Mouse (Mus musculus) heart, embryonic 10.5 days (tissue): ENCODE results near the gene Rere. TPM values are rescaled to one million over a fixed set of nuclear protein-coding genes. Genes with fewer than 3 reads are reported as not detected.
"Not testable (repeated sequence)": the region's sequence is repeated elsewhere in the genome, so short reads cannot be mapped to it uniquely, and the experiment has no call there.

Experiments used
- DNase-seq: peaks from one replicate; pipeline ENCODE4 v3.0.0-alpha.2; 2017; ENCODE audit warnings: low spot score
- H3K27ac ChIP-seq: fragments of 300-500 bp; sonication (generic); 2 replicates; pipeline ENCODE4 v1.5.1; 2016; ENCODE audit warnings: mild to moderate bottlenecking
- H3K27me3 ChIP-seq: fragments of 300-500 bp; sonication (generic); 2 replicates; pipeline ENCODE4 v1.6.1; 2016; ENCODE audit warnings: mild to moderate bottlenecking; ENCODE audit not compliant: poor library complexity, insufficient read depth, severe bottlenecking
- H3K36me3 ChIP-seq: fragments of 300-500 bp; sonication (generic); 2 replicates; pipeline ENCODE4 v1.6.1; 2016; ENCODE audit warnings: mild to moderate bottlenecking, moderate library complexity
- H3K4me1 ChIP-seq: fragments of 300-500 bp; sonication (generic); 2 replicates; pipeline ENCODE4 v1.6.1; 2016; ENCODE audit warnings: mild to moderate bottlenecking
- H3K4me3 ChIP-seq: fragments of 300-500 bp; sonication (generic); 2 replicates; pipeline ENCODE4 v1.5.1; 2016; ENCODE audit warnings: mild to moderate bottlenecking, moderate library complexity
- H3K9me3 ChIP-seq: fragments of 300-500 bp; sonication (generic); 2 replicates; pipeline ENCODE4 v1.6.1; 2016; ENCODE audit warnings: mild to moderate bottlenecking, moderate library complexity
- WGBS: fragments of 180-500 bp; shearing (Covaris S2); methylation state at CpG from one replicate; pipeline ENCODE4 v1.1.7; 2016; 5-methylcytosine and 5-hydroxymethylcytosine counted together
- polyA plus RNA-seq: library from polyadenylated mRNA; unstranded; fragments of >200 nt; fragmentation: Nextera tagmentation; extraction: Ambion mirVana; gene quantifications from 2 replicates; pipeline ENCODE4 v1.2.1, GENCODE M21; 2016

Gene Rere
- polyA plus RNA-seq, 1 experiment from 2014 or later = 31.6 TPM

DNA sequence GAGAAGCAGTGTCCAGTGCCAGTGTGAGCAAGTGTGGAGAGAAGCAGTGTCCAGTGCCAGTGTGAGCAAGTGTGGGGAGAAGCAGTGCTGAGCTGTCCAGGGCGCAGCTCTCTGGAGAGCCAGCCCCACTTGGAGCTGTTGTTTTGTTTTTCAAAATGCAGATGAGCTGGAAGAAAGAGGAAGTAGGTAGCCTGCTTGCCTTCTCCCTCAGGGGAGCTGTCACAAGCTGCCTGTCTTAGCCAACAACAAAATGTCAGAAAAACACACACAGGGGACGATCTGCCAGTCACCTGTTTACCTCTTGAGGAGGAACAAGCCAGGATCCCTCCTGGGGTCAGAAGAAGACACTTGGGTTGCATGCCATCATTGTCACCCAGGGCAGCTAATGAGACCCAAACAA is 204.7 kb downstream of the Rere start:
- Histone ChIP-seq H3K36me3 (0 out of 2 replicates have a peak, but pooled peaks cover 2% of the 10 kb centered on the region), H3K4me3 (no peak overlapping the region), H3K9me3 (no peaks in the 10 kb centered on the region), H3K27ac (no peak overlapping the region), H3K27me3 (no peaks in the 10 kb centered on the region), H3K4me1 (peaks cover 33% of the 10 kb centered on the region)
- no peak for DNase-seq
- 72% methylated on average over 2 of the region's 2 CpGs for WGBS

DNA sequence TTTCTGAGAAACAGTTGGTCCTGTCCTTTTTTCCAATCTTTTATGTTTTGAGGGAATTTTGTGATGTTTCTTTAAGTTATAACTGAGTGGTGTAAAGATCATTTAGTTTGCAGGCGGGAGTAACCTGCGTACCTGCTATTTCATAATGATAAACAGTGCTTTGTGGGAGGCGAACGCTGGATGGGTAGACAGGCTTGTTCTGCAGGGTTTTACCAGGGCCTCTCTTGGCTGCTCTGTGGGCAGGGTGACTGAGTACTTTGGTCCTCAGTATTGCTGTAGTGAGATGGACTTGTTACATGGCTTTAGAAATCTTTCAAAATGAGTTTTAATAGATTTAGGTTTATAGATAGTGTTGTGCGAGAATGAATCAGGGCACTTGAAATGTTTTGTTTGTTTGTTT is 205.7 kb downstream of the Rere start:
- Histone ChIP-seq H3K9me3 (no peaks in the 10 kb centered on the region), H3K4me1 (peaks cover 31% of the 10 kb centered on the region), H3K36me3 (0 out of 2 replicates have a peak, but pooled peaks cover 2% of the 10 kb centered on the region), H3K4me3 (no peak overlapping the region), H3K27me3 (no peaks in the 10 kb centered on the region), H3K27ac (no peak overlapping the region)
- DNase-seq = no peak
- WGBS = 75% methylated on average over 5 of the region's 5 CpGs

GRCm38 (mm10) chr4:150488096-150488748 is 206.8 kb downstream of the Rere start:
- no peaks in the 10 kb centered on the region for H3K9me3 ChIP-seq
- peak; percentile 92 for DNase-seq
- peaks cover 31% of the 10 kb centered on the region for H3K4me1 ChIP-seq
- no peaks in the 10 kb centered on the region for H3K27me3 ChIP-seq
- WGBS = 31% methylated on average over 12 of the region's 12 CpGs
- peak overlapping the region; percentile 50 for H3K4me3 ChIP-seq
- H3K36me3 ChIP-seq = no peaks in the 10 kb centered on the region; the same call in 1 of the 2 replicates
- peak overlapping the region; percentile 82 for H3K27ac ChIP-seq

DNA sequence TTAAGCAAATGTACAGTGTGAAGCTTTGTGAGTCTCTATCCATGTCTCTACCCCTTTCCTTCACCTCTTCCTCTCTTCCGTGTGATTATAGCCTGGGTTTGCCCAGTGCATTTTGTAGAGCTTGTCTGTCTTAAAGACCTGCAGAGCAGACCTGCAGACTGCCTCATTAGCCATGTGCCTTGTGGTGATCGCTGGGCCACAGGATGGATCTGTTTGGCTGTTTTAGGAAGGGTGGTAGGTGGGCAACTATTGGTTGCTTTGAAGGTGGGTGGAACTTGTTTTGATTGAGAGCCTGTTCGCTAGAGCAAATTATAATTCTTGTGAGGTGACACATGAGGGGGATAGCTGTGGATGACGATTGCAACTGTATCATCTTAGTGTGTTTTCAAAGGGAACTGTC is 207.3 kb downstream of the Rere start:
- DNase-seq = no peak
- Histone ChIP-seq H3K4me3 (peak overlapping the region; percentile 50), H3K27ac (peak overlapping the region; percentile 82), H3K4me1 (peaks cover 31% of the 10 kb centered on the region), H3K27me3 (no peaks in the 10 kb centered on the region), H3K9me3 (no peaks in the 10 kb centered on the region), H3K36me3 (no peaks in the 10 kb centered on the region; the same call in 1 of the 2 replicates)
- WGBS = 83% methylated on average over 4 of the region's 4 CpGs

GRCm38 (mm10) chr4:150490050-150490449 is 208.6 kb downstream of the Rere start:
- no peaks in the 10 kb centered on the region for H3K27me3 ChIP-seq
- no peak overlapping the region for H3K27ac ChIP-seq
- H3K9me3 ChIP-seq = no peaks in the 10 kb centered on the region
- no peaks in the 10 kb centered on the region; the same call in 1 of the 2 replicates for H3K36me3 ChIP-seq
- no peak for DNase-seq
- H3K4me1 ChIP-seq = peaks cover 40% of the 10 kb centered on the region
- H3K4me3 ChIP-seq = no peak overlapping the region
- 90% methylated on average over 6 of the region's 6 CpGs for WGBS

DNA sequence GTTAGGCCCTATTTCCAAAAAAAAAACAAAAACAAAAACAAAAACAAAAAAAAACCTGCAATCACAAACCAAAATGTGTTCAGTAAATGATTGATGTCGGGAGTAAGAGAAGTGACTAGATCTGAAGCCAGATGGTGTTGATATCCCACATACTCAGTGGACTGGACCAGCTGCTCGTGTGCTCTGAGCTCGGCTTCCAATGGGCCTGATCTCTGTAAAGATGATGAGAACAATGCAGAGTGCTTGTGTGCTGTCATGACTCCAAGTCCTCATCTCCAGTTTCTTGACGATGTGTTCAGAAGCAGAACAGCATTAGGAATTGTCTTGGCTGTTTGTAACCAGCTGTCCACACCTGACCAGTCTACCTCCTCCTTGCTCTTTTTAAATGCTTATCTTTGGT is 210.3 kb downstream of the Rere start:
- no peaks in the 10 kb centered on the region for H3K27me3 ChIP-seq
- no peak for DNase-seq
- H3K9me3 ChIP-seq = no peaks in the 10 kb centered on the region
- no peaks in the 10 kb centered on the region; the same call in 1 of the 2 replicates for H3K36me3 ChIP-seq
- WGBS = 88% methylated on average over 4 of the region's 4 CpGs
- H3K4me1 ChIP-seq = peaks cover 39% of the 10 kb centered on the region
- no peak overlapping the region for H3K4me3 ChIP-seq
- H3K27ac ChIP-seq = no peak overlapping the region

- Histone ChIP-seq H3K27me3 (no peaks in the 10 kb centered on the region), H3K9me3 (no peaks in the 10 kb centered on the region), H3K27ac (no peak overlapping the region), H3K4me3 (no peak overlapping the region), H3K36me3 (no peaks in the 10 kb centered on the region; the same call in 1 of the 2 replicates), H3K4me1 (peaks cover 23% of the 10 kb centered on the region)
- DNase-seq = no peak
- 84% methylated on average over 7 of the region's 7 CpGs for WGBS
These were observed 212.0 kb downstream of the Rere start for GRCm38 (mm10) chr4:150493258-150493937.

GRCm38 (mm10) chr4:150493938-150494330 is 212.5 kb downstream of the Rere start:
- H3K9me3 ChIP-seq, DNase-seq: not testable (repeated sequence)
- WGBS = 93% methylated on average over 5 of the region's 5 CpGs

GRCm38 (mm10) chr4:150495568-150495967 is 214.1 kb downstream of the Rere start:
- H3K36me3 ChIP-seq = peaks cover 4% of the 10 kb centered on the region; the same call in 1 of the 2 replicates
- no peak for DNase-seq
- peaks cover 15% of the 10 kb centered on the region for H3K4me1 ChIP-seq
- no peak overlapping the region for H3K4me3 ChIP-seq
- 85% methylated on average over 2 of the region's 2 CpGs for WGBS
- H3K9me3 ChIP-seq = no peaks in the 10 kb centered on the region
- peak overlapping the region; percentile 47; the same call in 1 of the 2 replicates for H3K27ac ChIP-seq
- H3K27me3 ChIP-seq = no peaks in the 10 kb centered on the region

More at GRCm38 (mm10) chr4:150493938-150494330, 212.5 kb downstream of the Rere start:
- peaks cover 17% of the 10 kb centered on the region for H3K4me1 ChIP-seq
- H3K4me3 ChIP-seq, H3K36me3 ChIP-seq, H3K27ac ChIP-seq, H3K27me3 ChIP-seq: not testable (repeated sequence)

DNA sequence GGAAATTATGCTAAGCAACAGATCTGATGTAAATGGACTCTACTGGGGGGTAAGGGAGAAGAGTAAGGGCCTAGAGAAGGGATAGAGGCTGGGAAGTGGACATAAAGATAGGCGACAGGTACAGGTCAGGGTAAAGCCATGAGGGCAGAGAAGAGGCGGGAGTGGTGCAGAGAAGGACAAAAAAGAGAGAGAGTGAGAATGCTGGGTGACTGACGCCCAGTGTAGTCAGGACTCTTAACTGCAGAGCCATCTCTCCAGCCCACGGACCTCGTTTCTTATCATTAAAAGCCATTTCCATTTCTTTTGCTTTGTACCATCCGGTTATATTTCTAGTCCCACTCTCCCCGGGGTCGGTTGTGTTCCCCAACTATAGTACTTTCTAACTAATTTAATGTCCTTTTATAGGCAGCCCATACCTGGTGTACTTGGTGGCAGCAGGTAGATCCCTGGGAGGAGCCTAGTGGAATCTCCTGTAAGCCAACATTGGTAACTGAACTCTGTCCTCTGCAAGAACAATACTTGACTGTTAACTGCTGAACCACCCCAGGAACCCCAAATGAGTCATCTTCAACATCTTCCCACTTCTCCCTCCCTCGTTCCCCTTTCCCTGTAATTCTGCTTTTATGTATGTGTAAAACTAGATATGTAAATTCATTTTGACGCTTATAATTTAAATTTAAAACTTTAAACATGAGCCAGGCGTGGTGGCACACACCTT is 223.0 kb downstream of the Rere start:
- peaks cover 47% of the 10 kb centered on the region for H3K36me3 ChIP-seq
- 0 out of 2 replicates have a peak, but pooled peaks cover 6% of the 10 kb centered on the region for H3K4me1 ChIP-seq
- H3K4me3 ChIP-seq = no peak overlapping the region
- H3K27me3 ChIP-seq = no peaks in the 10 kb centered on the region
- 92% methylated on average over 11 of the region's 11 CpGs for WGBS
- DNase-seq = no peak
- H3K27ac ChIP-seq = no peak overlapping the region
- no peaks in the 10 kb centered on the region for H3K9me3 ChIP-seq

GRCm38 (mm10) chr4:150509026-150509712 is 227.7 kb downstream of the Rere start:
- no peak overlapping the region for H3K27ac ChIP-seq
- 89% methylated on average over 3 of the region's 3 CpGs for WGBS
- no peaks in the 10 kb centered on the region for H3K9me3 ChIP-seq
- DNase-seq = no peak
- peaks cover 47% of the 10 kb centered on the region for H3K36me3 ChIP-seq
- H3K27me3 ChIP-seq = no peaks in the 10 kb centered on the region
- H3K4me1 ChIP-seq = 0 out of 2 replicates have a peak, but pooled peaks cover 6% of the 10 kb centered on the region
- H3K4me3 ChIP-seq = no peak overlapping the region

- 85% methylated on average over 2 of the region's 2 CpGs for WGBS
- no peaks in the 10 kb centered on the region for H3K27me3 ChIP-seq
- H3K9me3 ChIP-seq = no peaks in the 10 kb centered on the region
- H3K36me3 ChIP-seq = peaks cover 47% of the 10 kb centered on the region
- DNase-seq = no peak
- H3K4me3 ChIP-seq = no peak overlapping the region
- H3K27ac ChIP-seq = no peak overlapping the region
- 0 out of 2 replicates have a peak, but pooled peaks cover 4% of the 10 kb centered on the region for H3K4me1 ChIP-seq
These were observed 228.6 kb downstream of the Rere start for GRCm38 (mm10) chr4:150510036-150510435.
